Mouse (Mus musculus) layer of hippocampus, adult 18-20 months (tissue): ENCODE data around the gene Aox1. TPM values are rescaled to one million over a fixed set of nuclear protein-coding genes. Genes with fewer than 3 reads are reported as not detected.

Experiments
- DNase-seq, 2 experiments: peaks; one replicate each; pipeline ENCODE4 v3.0.0; 2022; ENCODE audit warnings: low spot score in 2 of 2
- total RNA-seq, 2 experiments: library from RNA; stranded (reverse); gene quantifications; 2 replicates each; pipeline ENCODE4 v1.2.3; 2021

The Aox1 gene
- total RNA-seq, 2 experiments from 2014 or later: 3.8 to 4.3 TPM

GRCm38 (mm10) chr1:58062131-58062530, 32.4 kb downstream of the Aox1 start:
- no peak for DNase-seq

GRCm38 (mm10) chr1:58065151-58065550, 35.4 kb downstream of the Aox1 start:
- DNase-seq: no peak

GRCm38 (mm10) chr1:58065606-58066005, 35.9 kb downstream of the Aox1 start:
- no peak for DNase-seq

GRCm38 (mm10) chr1:58069181-58069580, 39.5 kb downstream of the Aox1 start:
- no peak for DNase-seq

GRCm38 (mm10) chr1:58070091-58070490, 40.4 kb downstream of the Aox1 start:
- peak in 1 of 2 experiments; percentile 28 for DNase-seq

- no peak for DNase-seq
Measured at GRCm38 (mm10) chr1:58071006-58071405, 41.3 kb downstream of the Aox1 start.

GRCm38 (mm10) chr1:58071509-58071908, 41.8 kb downstream of the Aox1 start:
- DNase-seq: no peak

GRCm38 (mm10) chr1:58072416-58072815, 42.7 kb downstream of the Aox1 start:
- DNase-seq: no peak

GRCm38 (mm10) chr1:58072991-58073730, 43.4 kb downstream of the Aox1 start:
- DNase-seq: no peak

- no peak for DNase-seq
Measured at GRCm38 (mm10) chr1:58074266-58074665, 44.5 kb downstream of the Aox1 start.

GRCm38 (mm10) chr1:58077882-58078281, 48.2 kb downstream of the Aox1 start:
- no peak for DNase-seq

- DNase-seq: no peak
Measured at GRCm38 (mm10) chr1:58078390-58078789, 48.7 kb downstream of the Aox1 start.

- no peak for DNase-seq
Measured at GRCm38 (mm10) chr1:58079689-58080088, 50.0 kb downstream of the Aox1 start.

GRCm38 (mm10) chr1:58080446-58080845, 50.7 kb downstream of the Aox1 start:
- no peak for DNase-seq

- DNase-seq: no peak
Measured at GRCm38 (mm10) chr1:58081356-58081755, 51.6 kb downstream of the Aox1 start.

- DNase-seq: no peak
Measured at GRCm38 (mm10) chr1:58089316-58089715, 59.6 kb downstream of the Aox1 start.

- DNase-seq: peak in 1 of 2 experiments; percentile 15
Measured at GRCm38 (mm10) chr1:58090191-58090590, 60.5 kb downstream of the Aox1 start.

GRCm38 (mm10) chr1:58091213-58091612, 61.5 kb downstream of the Aox1 start:
- DNase-seq: no peak

- no peak for DNase-seq
Measured at GRCm38 (mm10) chr1:58091992-58092560, 62.3 kb downstream of the Aox1 start.

GRCm38 (mm10) chr1:58097338-58097737, 67.6 kb downstream of the Aox1 start:
- no peak for DNase-seq

- no peak for DNase-seq
Measured at GRCm38 (mm10) chr1:58099119-58099518, 69.4 kb downstream of the Aox1 start.

GRCm38 (mm10) chr1:58101531-58102146, 71.9 kb downstream of the Aox1 start:
- no peak for DNase-seq
